Mouse (Mus musculus): ENCODE results near the gene Tubgcp3. TPM values are rescaled to one million over a fixed set of nuclear protein-coding genes. Genes with fewer than 3 reads are reported as not detected.

Gene Tubgcp3
- 22.9 and 25.6 TPM in 2 replicates for polyA plus RNA-seq (2012; rRNA removed)

GRCm38 (mm10) chr8:12672056-12672881 lies at the start of gene Tubgcp3:
Tubgcp3 (minus strand) TSS chr8:12672248.

GRCm38 (mm10) chr8:12572814-12573534 lies 99.1 kb downstream of the Tubgcp3 start, which contains the start of gene Spaca7:
Spaca7 (plus strand) TSS chr8:12573029.

Other genes starting within 250 kb of the Tubgcp3 start
- gene Spaca7, start 99.2 kb downstream of the Tubgcp3 start, polyA plus RNA-seq (2012; rRNA removed): not detected in 2 replicates
- 3.4 and 4.6 TPM in 2 replicates for gene Atp11a, start 84.8 kb upstream of the Tubgcp3 start, polyA plus RNA-seq (2012; rRNA removed)
- gene Mcf2l, start 201.6 kb upstream of the Tubgcp3 start, polyA plus RNA-seq (2012; rRNA removed): 0.76 and 1.1 TPM in 2 replicates

Data from liver, embryonic 18 days (tissue).